Mouse (Mus musculus): Measurements from ENCODE around the gene Eif3i.
"Not testable (repeated sequence)": the region's sequence is repeated elsewhere in the genome, so short reads cannot be mapped to it uniquely, and the experiment has no call there.

Eif3i gene

GRCm38 (mm10) chr4:129573430-129573829 lies 27.0 kb downstream of the Eif3i start, which contains the start of gene Lck:
TSS of gene Lck (minus strand) at chr4:129573641.
- DNase-seq (ENCODE audit: low spot score), result no peak

GRCm38 (mm10) chr4:129573093-129573370 lies 27.4 kb downstream of the Eif3i start:
- DNase-seq (ENCODE audit: low spot score), result no peak

DNA sequence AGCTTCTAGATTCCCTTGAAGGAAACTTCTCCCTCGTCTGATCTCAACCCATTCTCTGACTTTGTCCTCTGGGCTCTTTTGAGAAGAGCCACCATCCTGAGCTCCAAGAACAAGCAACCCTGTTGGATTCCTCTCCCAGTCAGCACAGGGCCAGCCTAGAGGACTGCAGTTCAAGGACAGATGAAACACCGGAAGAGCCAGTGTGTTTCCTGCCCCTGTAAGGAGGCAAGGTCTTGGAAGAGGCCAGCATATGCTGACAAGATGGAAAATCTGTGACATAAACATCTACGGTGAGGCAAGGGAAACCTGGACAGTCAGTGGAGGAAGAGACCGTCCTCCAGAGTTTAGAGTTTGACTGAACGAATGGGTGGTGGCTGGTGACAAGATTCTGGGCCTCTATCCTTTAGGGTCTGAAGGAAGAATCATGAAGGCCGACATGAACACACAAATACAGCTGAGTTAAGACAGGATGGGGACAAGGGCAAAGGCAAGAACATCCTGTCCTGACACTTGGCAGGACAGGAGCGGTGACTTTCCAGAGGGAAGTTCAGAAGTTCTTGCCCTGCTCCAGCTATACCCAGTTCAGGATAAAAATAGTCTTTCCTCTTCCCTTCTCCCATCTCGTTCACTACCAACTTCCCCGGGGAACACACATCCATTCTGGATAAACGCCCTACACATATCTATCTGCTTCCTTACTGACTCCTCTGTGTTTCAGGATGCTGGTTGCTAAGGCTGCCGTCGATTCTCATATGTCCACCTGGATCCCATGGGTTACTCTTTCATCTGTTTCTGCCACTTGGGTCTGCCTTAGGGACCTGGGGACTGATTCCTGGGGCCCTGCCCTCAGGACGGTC lies 28.0 kb downstream of the Eif3i start:
- DNase-seq (ENCODE audit: low spot score), result no peak

GRCm38 (mm10) chr4:129571551-129572084 lies 28.8 kb downstream of the Eif3i start:
- no peak for DNase-seq (ENCODE audit: low spot score)

- DNase-seq (ENCODE audit: low spot score), result no peak
Observed at GRCm38 (mm10) chr4:129570028-129570427, 30.4 kb downstream of the Eif3i start.

- no peak for DNase-seq (ENCODE audit: low spot score)
Observed at GRCm38 (mm10) chr4:129568366-129568765, 32.1 kb downstream of the Eif3i start.

- no peak for DNase-seq (ENCODE audit: low spot score)
Observed at GRCm38 (mm10) chr4:129565139-129565538, 35.3 kb downstream of the Eif3i start.

DNA sequence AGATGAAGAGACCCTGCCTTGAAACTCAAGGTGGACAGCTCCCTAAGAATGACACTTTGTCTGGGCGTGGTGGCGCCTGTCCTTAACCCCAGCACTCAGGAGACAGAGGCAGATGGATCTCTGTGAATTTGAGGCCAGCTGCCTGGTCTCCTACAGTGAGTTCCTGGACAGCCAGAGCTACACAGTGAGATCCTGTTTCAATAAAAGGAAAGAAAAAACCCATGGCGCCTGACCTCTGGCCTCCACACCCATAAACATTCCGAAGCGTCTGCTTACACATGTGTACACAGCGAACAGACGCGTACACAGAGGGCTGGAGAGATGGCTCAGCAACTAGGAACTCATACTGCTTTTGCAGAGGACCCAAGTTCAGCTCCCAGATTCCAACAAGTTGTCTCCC lies 36.7 kb downstream of the Eif3i start:
- no peak for DNase-seq (ENCODE audit: low spot score)

GRCm38 (mm10) chr4:129561184-129561583 lies 39.3 kb downstream of the Eif3i start:
- no peak for DNase-seq (ENCODE audit: low spot score)

GRCm38 (mm10) chr4:129558321-129558955 lies 42.0 kb downstream of the Eif3i start:
- DNase-seq (ENCODE audit: low spot score), result no peak

DNA sequence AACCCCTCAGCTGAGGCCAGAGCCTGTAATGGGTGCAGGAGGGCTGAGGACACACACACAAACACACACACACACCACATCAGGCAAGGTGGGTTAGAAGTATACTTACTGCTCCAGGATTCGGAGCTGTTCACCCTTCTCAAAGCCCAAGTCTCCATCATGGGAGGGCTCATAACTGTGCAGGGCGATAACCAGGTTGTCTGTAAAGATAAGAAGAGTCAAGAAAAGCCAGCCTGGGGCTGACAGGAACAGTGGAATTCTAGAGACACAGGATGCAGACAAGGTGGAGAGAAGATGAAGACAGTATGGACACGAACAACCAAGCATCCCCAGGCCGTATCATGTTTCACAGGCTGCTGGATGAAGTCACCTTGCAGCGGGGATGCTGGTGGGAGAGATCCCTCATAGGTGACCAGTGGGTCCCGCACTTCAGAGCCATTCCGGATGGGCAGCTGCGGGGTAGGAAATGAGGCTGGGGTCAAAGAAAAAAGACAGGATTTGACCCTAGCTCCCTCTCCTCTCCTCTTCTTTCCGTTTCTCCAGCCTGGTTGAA lies 43.1 kb downstream of the Eif3i start:
- DNase-seq (ENCODE audit: low spot score), result no peak

- peak; percentile 94 for DNase-seq (ENCODE audit: low spot score)
Observed at GRCm38 (mm10) chr4:129556532-129557223, 43.8 kb downstream of the Eif3i start.

DNA sequence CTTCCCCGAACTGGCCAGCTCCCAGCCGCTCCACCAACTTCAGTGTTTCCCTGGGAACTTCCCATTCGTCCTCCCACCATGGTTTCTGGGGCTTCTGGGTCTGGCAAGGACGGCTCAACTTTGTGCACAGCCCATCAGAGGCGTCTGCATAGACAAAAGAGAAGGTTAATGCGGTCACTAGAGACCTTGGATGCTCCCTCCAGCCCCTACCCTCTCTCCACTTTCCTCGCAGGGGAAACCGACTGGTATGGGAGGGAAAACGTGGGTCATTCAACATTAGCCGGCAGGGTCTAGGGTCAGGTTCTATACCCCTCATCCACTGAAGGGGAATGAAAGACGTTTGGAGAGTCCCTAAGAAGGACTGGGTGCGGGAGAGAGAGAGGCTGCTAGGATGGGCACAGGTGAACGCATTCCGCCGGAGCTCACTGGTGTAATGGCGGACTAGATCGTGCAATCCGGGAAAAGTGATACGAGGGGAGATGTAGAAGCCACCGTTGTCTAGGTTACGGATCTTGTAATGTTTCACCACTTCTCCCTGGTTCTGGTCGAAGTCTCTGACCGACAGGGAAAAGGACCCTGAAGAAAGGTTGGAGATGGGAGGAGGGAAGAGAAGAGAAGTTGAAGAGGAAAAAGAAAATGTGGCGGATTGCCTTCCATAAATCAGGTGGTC lies 44.5 kb downstream of the Eif3i start:
- DNase-seq (ENCODE audit: low spot score), result peak; percentile 24

- peak; percentile 64 for DNase-seq (ENCODE audit: low spot score)
Observed at GRCm38 (mm10) chr4:129555421-129555861, 45.0 kb downstream of the Eif3i start.

GRCm38 (mm10) chr4:129554512-129554911 lies 45.9 kb downstream of the Eif3i start:
- not testable (repeated sequence) for DNase-seq (ENCODE audit: low spot score)

DNA sequence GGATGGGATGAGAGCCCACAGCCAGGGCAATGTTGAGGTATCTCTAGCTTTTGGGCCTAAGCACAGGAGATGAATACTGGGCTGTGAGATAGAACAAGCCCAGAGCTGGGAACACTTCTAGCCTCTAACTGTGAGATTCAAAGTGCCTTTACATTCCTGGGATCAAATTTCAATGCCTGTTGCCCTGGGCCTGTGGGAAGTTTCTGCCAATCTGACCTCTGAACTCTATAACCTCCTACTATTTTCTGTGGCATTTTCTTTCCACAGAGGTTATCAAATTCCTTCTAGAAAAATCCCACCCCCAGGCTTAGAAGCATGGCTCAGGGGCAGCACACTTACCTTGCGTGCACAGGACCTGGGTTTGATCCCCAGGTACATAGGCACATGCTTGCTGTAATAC lies 50.2 kb downstream of the Eif3i start:
- DNase-seq (ENCODE audit: low spot score), result no peak

DNA sequence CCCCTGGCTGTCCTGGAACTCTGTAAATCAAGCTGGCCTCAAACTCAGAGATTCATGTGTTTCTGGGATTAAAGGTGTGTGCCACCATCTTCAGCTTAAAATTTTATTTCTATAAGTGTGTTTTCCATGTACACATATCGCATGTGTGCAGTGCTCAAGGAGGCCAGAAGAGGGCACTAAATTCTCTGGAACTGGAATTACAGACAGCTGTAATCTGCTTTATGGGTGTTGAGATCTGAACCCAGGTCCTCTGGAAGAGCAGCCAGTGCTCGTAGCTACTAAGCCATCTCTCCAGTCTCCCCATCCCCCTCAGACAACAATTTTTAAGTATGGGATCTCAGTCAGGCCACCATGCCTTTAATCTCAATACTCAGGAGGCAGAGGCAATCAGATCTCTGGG lies 51.1 kb downstream of the Eif3i start:
- no peak for DNase-seq (ENCODE audit: low spot score)

DNA sequence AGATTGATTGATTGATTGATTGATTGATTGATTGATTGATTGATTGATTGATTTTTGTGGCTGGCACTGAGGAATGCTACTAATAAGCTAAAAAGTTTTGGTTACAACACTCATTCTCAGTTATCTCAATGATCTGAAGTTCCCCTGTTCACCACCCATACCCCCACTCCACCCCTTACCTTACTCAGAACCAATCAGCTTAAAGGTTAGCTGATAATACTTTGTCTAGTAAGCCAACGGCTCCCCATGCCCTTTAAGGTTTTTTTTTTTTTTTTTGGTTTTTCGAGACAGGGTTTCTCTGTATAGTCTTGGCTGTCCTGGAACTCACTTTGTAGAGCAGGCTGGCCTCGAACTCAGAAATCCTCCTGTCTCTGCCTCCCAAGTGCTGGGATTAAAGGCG lies 52.8 kb downstream of the Eif3i start:
- DNase-seq (ENCODE audit: low spot score), result not testable (repeated sequence)

DNA sequence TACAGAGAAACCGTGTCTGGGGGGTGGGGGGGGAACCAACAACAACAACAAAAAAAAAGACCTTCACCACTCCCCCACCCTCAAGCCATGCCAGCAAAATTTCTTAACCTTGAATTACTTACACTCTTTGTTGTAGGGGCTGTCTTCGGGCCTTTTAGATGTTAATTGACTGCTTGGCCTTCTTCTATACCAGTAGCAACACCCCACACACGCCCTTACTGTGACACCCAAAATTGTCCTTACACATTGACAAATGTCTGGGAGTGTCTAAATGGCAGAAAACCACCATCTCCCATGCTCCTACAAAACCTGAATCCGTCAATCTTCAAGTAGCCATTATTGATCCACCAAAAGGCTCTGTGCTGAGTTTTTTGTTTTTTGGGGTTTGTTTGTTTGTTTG lies 56.3 kb downstream of the Eif3i start:
- no peak for DNase-seq (ENCODE audit: low spot score)

GRCm38 (mm10) chr4:129542592-129543141 lies 57.8 kb downstream of the Eif3i start, which contains the start of gene Hdac1:
TSS of gene Hdac1 (minus strand) at chr4:129542713.
- DNase-seq (ENCODE audit: low spot score), result peak; percentile 99
